Mouse (Mus musculus) common myeloid progenitor, adult 5-6 weeks (primary cell): ENCODE measurements around the gene Sult1d1. TPM values are rescaled to one million over a fixed set of nuclear protein-coding genes. Genes with fewer than 3 reads are reported as not detected.

Experiments used
- total RNA-seq: library from RNA; stranded (forward); fragments of 200-1000, 187-1606 nt; gene quantifications from 2 replicates; pipeline ENCODE4 v1.2.3, GENCODE M21; 2017

Sult1d1 gene
- total RNA-seq, 1 experiment from 2014 or later = not detected

Other genes starting within 250 kb of the Sult1d1 start
- not detected in 2 replicates for gene Ugt2a3, start 231.8 kb downstream of the Sult1d1 start, total RNA-seq
- not detected in 2 replicates for gene Ugt2b38, start 144.8 kb downstream of the Sult1d1 start, total RNA-seq
- gene Ugt2a2, start 86.8 kb downstream of the Sult1d1 start, total RNA-seq = not detected in 2 replicates
- gene Gm43638, start 82.2 kb downstream of the Sult1d1 start, total RNA-seq = not detected in 2 replicates
- gene Ugt2a1, start 78.2 kb downstream of the Sult1d1 start, total RNA-seq = not detected in 2 replicates
- gene Sult1b1, start 30.8 kb downstream of the Sult1d1 start, total RNA-seq = not detected in 2 replicates
- gene Sult1e1, start 22.6 kb upstream of the Sult1d1 start, total RNA-seq = not detected in 2 replicates
- not detected in 2 replicates for gene Csn1s1, start 97.2 kb upstream of the Sult1d1 start, total RNA-seq
- gene Csn2, start 130.6 kb upstream of the Sult1d1 start, total RNA-seq = not detected in 2 replicates
- gene Csn1s2a, start 205.5 kb upstream of the Sult1d1 start, total RNA-seq = not detected in 2 replicates
- gene Csn1s2b, start 239.1 kb upstream of the Sult1d1 start, total RNA-seq = not detected in 2 replicates